Mouse (Mus musculus): Measurements from ENCODE around the gene Mthfd2l.

Mthfd2l gene

GRCm38 (mm10) chr5:90930971-90931851 is at the start of gene Mthfd2l:
Mthfd2l (plus strand) TSS chr5:90931117.
- no peak for DNase-seq (ENCODE audit: low read depth, low spot score)

GRCm38 (mm10) chr5:90881682-90882081 is 49.2 kb upstream of the Mthfd2l start:
- DNase-seq (ENCODE audit: low read depth, low spot score) = no peak

- no peak for DNase-seq (ENCODE audit: low read depth, low spot score)
Observed at GRCm38 (mm10) chr5:90882146-90882545, 48.8 kb upstream of the Mthfd2l start.

- DNase-seq (ENCODE audit: low read depth, low spot score) = no peak
Observed at GRCm38 (mm10) chr5:90884628-90885242, 46.2 kb upstream of the Mthfd2l start.

GRCm38 (mm10) chr5:90888661-90889060 is 42.3 kb upstream of the Mthfd2l start:
- DNase-seq (ENCODE audit: low read depth, low spot score) = no peak

DNA sequence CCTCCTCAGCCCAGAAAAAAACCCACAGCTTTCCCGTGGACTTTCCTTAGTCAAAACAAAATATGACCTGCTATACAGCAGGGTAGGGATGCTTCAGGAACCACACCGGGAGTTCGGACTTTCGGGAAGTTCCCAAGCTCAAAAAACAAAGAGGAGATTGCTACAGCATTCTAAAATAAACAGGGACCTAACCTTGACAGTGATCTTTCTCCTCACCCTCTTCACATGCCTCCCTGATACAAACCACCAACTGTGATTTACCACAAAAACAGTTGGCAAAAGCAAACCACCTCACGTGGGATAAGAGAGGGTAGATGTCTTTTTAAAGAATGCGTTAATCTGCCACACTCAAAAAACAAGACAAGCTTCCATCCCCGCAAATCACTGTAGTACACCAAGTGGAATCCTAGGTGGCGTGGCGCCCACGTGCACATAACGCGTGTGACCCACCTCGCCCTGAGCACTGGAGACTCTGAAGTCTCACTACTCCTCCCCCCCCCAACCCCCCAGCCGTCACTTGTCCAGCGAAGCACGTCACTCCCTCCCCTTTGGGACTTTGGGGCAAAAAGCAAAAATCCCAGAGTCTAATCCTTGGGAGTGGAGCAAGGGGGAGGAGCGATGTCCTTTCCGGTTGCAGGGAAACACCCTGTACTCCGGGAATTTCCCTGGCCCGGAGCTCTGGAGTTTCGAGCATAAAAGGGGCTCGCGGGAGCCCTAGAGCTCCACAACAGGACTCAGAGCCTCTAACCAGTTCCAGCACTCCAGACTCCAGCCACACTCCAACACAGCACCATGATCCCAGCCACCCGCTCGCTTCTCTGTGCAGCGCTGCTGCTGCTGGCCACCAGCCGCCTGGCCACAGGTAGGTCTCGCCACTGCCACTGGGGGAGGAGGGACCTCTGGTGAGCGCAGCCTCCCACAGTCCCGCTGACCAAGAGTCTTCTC is 40.1 kb upstream of the Mthfd2l start, which contains the start of gene Cxcl1:
Gene Cxcl1 (plus strand): TSS at position 723 of the 945 bp plus-strand sequence.
- DNase-seq (ENCODE audit: low read depth, low spot score) = no peak

DNA sequence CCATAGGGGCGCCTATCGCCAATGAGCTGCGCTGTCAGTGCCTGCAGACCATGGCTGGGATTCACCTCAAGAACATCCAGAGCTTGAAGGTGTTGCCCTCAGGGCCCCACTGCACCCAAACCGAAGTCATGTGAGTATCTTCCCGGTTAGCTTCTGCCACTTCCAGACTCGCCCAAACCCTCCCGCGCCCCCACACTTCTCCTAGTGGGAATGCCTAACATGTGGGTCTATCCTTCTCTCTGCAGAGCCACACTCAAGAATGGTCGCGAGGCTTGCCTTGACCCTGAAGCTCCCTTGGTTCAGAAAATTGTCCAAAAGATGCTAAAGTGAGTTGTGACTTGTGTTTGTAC is 39.5 kb upstream of the Mthfd2l start:
- DNase-seq (ENCODE audit: low read depth, low spot score) = no peak

DNA sequence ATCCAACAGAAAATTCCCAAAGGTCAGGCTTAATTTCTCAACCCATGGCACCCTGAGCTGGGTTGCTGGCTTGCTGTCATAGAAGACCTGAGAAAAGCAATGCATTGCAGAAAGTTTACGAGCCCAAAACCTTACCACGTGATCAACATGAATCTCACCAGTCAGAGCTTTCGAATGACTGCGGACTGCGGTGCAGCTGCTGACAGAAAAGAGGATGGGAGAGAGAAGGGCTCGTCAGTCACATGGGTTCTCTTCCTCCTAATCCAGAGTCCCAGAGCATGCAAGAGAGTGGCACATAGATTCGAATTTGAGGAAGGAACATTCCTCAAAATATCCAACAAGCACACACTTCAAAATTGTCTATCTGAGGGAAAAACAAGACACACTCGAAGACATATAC is 36.7 kb upstream of the Mthfd2l start:
- DNase-seq (ENCODE audit: low read depth, low spot score) = no peak

GRCm38 (mm10) chr5:90897429-90897828 is 33.5 kb upstream of the Mthfd2l start:
- DNase-seq (ENCODE audit: low read depth, low spot score) = no peak

DNA sequence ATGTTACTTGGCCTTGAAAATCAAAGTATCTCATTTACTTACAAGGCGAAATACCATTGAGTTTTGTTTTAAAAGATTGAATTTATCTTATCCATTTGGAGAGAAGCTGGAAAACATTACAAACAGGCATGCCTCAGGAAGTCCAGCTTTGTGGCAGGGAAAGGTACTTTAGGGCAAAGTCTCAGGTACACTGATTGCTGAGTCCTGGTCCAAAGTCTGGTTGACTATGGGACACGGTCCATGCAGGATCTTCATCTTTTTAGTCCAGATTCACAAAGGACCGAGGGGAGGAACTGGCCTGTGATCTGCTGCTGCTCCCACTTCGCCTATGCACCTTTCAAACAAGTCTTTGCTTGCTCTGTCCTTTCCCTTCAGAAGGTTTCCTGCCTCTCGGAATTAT is 31.6 kb upstream of the Mthfd2l start:
- DNase-seq (ENCODE audit: low read depth, low spot score) = no peak

- no peak for DNase-seq (ENCODE audit: low read depth, low spot score)
Observed at GRCm38 (mm10) chr5:90900147-90900546, 30.8 kb upstream of the Mthfd2l start.

GRCm38 (mm10) chr5:90900688-90901087 is 30.2 kb upstream of the Mthfd2l start:
- no peak for DNase-seq (ENCODE audit: low read depth, low spot score)

DNA sequence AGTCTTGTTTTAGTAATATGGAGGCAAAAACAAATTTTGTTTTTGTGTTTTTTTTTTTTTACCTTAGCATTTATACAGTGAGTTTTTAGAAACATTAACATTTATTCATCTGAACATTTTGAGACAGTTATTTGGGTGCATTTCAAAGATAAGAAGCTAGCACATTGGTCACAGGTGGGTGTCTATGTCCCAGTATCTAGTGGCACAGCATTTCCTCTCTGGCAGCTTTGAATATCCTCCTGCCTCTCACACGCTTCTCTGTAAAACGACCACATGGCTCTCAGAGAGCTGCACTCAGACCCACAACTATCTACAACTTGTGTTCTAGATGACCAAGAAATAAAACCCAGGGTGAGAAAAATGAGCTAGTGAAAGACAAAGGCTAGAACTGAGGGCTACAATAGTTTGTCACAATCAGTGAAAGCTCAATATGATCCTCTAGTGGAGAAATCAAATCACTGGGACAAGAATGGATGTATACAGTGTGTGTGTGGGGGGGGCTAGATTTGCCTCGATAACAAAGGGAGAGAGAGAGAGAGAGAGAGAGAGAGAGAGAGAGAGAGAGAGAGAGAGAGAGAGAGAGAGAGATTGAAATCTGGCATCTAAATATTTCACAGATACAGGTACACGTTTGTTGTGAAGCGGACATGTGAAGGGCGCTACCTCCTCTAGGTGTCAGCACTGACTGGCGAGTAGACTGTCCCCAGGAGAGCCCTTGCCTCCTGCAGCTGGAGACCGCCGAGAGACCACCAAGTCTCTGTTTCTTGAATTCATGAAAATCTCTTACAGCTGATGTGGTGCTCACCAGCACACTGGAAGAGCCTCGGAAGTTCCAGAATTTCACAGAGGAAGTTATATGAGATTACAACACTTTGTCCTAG is 28.3 kb upstream of the Mthfd2l start:
- no peak for DNase-seq (ENCODE audit: low read depth, low spot score)

DNA sequence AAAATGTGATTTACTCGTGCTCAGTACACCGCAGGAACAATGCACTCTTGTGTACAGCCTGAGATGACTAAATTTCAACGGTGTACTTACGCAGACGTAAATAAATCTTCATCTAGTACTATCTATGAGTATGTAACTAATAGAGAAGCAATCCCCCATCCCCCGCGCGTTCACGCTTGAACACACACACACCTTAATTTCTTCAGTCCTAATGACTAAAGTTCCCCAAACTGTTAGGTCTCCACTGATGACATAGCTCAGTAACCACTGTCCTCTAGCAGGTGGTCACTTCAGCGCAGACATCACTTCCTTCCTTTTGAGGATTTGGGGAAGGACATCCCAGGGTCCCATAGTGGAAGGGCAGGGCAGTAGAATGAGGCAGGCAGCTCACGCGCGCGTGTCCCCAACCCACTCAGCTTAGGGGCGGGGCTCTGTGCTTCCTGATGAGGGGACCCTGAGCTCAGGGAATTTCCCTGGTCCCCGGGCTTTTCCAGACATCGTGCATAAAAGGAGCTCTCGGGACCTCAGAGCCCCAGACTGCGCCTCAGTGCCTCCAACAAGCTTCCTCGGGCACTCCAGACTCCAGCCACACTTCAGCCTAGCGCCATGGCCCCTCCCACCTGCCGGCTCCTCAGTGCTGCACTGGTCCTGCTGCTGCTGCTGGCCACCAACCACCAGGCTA is 27.4 kb upstream of the Mthfd2l start, which contains the start of gene Cxcl2:
Gene Cxcl2 (plus strand): TSS at position 533 of the 682 bp plus-strand sequence.
- DNase-seq (ENCODE audit: low read depth, low spot score) = no peak

DNA sequence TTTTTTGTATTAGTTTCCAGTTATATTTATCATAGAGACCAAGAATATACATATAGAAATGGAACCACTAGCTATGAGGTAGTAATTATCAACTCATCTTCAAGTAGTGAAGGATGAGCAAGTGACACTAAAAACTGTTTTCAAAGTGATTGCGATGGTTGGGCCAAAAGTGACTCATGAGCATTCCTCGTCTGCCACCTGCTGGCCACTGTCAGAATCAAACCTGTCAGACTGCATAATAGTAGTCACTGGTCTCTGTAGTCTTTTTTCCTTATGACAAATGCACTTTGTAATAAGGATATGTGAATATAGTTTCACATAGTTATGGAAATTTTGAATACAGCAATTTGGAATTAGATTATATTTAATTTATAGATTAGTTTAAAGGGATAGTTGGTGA is 21.9 kb upstream of the Mthfd2l start:
- no peak for DNase-seq (ENCODE audit: low read depth, low spot score)

- DNase-seq (ENCODE audit: low read depth, low spot score) = no peak
Observed at GRCm38 (mm10) chr5:90919495-90919894, 11.4 kb upstream of the Mthfd2l start.

GRCm38 (mm10) chr5:90922958-90923357 is 8.0 kb upstream of the Mthfd2l start:
- DNase-seq (ENCODE audit: low read depth, low spot score) = no peak

- DNase-seq (ENCODE audit: low read depth, low spot score) = no peak
Observed at GRCm38 (mm10) chr5:90930546-90930945, 371 bp upstream of the Mthfd2l start.

GRCm38 (mm10) chr5:90931911-90932310 is 994 bp downstream of the Mthfd2l start:
- no peak for DNase-seq (ENCODE audit: low read depth, low spot score)

GRCm38 (mm10) chr5:90936706-90937105 is 5.8 kb downstream of the Mthfd2l start:
- DNase-seq (ENCODE audit: low read depth, low spot score) = no peak
